In genomic region chr17:25765886-25766285, GRCm38 (mm10) we compare ENCODE assay signal across 13 mouse cellular contexts. TPM values are rescaled to one million over a fixed set of nuclear protein-coding genes. Genes with fewer than 3 reads are reported as not detected.
DNase-seq lines count a peak whose midpoint lies in the region; ATAC-seq and TF ChIP-seq lines count a peak whose summit lies in the region.
"Had no signal": no experiment of that assay in that cellular context is flagged by ENCODE, and none has a peak within 500 bp of the region (broad histone marks: within the 10 kb centered on the region; RNA-seq: fewer than 3 reads in every experiment).

No protein-coding gene starts in this region.

- peak; percentile 68 for DNase-seq in hindbrain, embryonic 11.5 days (ENCODE audit: low spot score)
- DNase-seq in embryonic facial prominence, embryonic 11.5 days (ENCODE audit: low spot score) = peak; percentile 27
- peak; percentile 60 for DNase-seq in limb, embryonic 11.5 days (ENCODE audit: low spot score)
- DNase-seq in lung, postnatal 14 days = no peak
- no peak for DNase-seq in cerebellum, adult 9-11 months
- DNase-seq: cerebellum, adult 8-10 months; thymus, postnatal 36 days had no signal

- no peak overlapping the region for H3K9ac ChIP-seq in hindbrain, embryonic 11.5 days (ENCODE audit: low read depth, low read length)
- no peak overlapping the region for H3K9ac ChIP-seq in hindbrain, embryonic 16.5 days (ENCODE audit: low read depth, low read length)
- no peak overlapping the region for H3K9ac ChIP-seq in embryonic facial prominence, embryonic 11.5 days (replicated peaks; ENCODE audit: low read length)
- H3K9ac ChIP-seq in limb, embryonic 11.5 days (ENCODE audit: low read length) = no peak overlapping the region
- H3K9ac ChIP-seq: heart, embryonic 13.5 days had no signal

- no peak overlapping the region for H3K4me3 ChIP-seq in hindbrain, embryonic 11.5 days (ENCODE audit: low read depth, low read length)
- H3K4me3 ChIP-seq in hindbrain, embryonic 16.5 days (ENCODE audit: low read length) = no peak overlapping the region
- no peak overlapping the region for H3K4me3 ChIP-seq in C2C12 (ENCODE audit: insufficient read depth, poor library complexity, severe bottlenecking)
- no peak overlapping the region for H3K4me3 ChIP-seq in embryonic facial prominence, embryonic 11.5 days (ENCODE audit: low read depth, low read length)
- no peak overlapping the region for H3K4me3 ChIP-seq in limb, embryonic 11.5 days (ENCODE audit: low read depth, low read length)
- H3K4me3 ChIP-seq: heart, embryonic 13.5 days; left cerebral cortex, adult 2 months had no signal

- no peaks in the 10 kb centered on the region for H3K79me3 ChIP-seq in C2C12 (ENCODE audit: low read depth)

- H3ac ChIP-seq in C2C12 (ENCODE audit: control insufficient read depth, insufficient read length, low read depth) = no peak overlapping the region

- no peaks in the 10 kb centered on the region for H3K79me2 ChIP-seq in C2C12 (ENCODE audit: control insufficient read depth, insufficient read depth)

- H3K27ac ChIP-seq in hindbrain, embryonic 11.5 days (ENCODE audit: low read depth, low read length) = no peak overlapping the region
- no peak overlapping the region for H3K27ac ChIP-seq in hindbrain, embryonic 16.5 days (ENCODE audit: low read depth, low read length)
- no peak overlapping the region for H3K27ac ChIP-seq in embryonic facial prominence, embryonic 11.5 days (replicated peaks; ENCODE audit: low read depth, low read length)
- no peak overlapping the region for H3K27ac ChIP-seq in limb, embryonic 11.5 days (replicated peaks; ENCODE audit: low read depth, low read length)
- H3K27ac ChIP-seq: heart, embryonic 13.5 days; kidney, postnatal 0 days; left cerebral cortex, adult 2 months had no signal

- no peak for TF ChIP-seq CTCF in C2C12 (IDR thresholded peaks at IDR 0.05; ENCODE audit: control insufficient read depth, insufficient read depth, insufficient read length)

- no peak overlapping the region for H3K4me2 ChIP-seq in hindbrain, embryonic 11.5 days (replicated peaks; ENCODE audit: low read depth, low read length)
- H3K4me2 ChIP-seq in hindbrain, embryonic 16.5 days (ENCODE audit: low read length) = no peak overlapping the region
- H3K4me2 ChIP-seq in embryonic facial prominence, embryonic 11.5 days (ENCODE audit: low read depth, low read length) = no peak overlapping the region
- H3K4me2 ChIP-seq in limb, embryonic 11.5 days (ENCODE audit: low read depth, severe bottlenecking) = no peak overlapping the region
- H3K4me2 ChIP-seq: heart, embryonic 13.5 days had no signal

- no peaks in the 10 kb centered on the region for H3K9me3 ChIP-seq in hindbrain, embryonic 11.5 days (ENCODE audit: control insufficient read depth, low read length)
- no peaks in the 10 kb centered on the region for H3K9me3 ChIP-seq in hindbrain, embryonic 16.5 days (ENCODE audit: control insufficient read depth, low read length)
- no peaks in the 10 kb centered on the region for H3K9me3 ChIP-seq in embryonic facial prominence, embryonic 11.5 days (replicated peaks; ENCODE audit: control insufficient read depth, low read length)
- H3K9me3 ChIP-seq in limb, embryonic 11.5 days (ENCODE audit: control insufficient read depth, low read length) = no peaks in the 10 kb centered on the region
- H3K9me3 ChIP-seq: heart, embryonic 13.5 days had no signal

- 50% methylated on average over 5 of the region's 5 CpGs for WGBS in hindbrain, embryonic 11.5 days
- WGBS in hindbrain, embryonic 16.5 days = 28% methylated on average over 5 of the region's 5 CpGs
- WGBS in embryonic facial prominence, embryonic 11.5 days = 43% methylated on average over 5 of the region's 5 CpGs
- 29% methylated on average over 5 of the region's 5 CpGs for WGBS in limb, embryonic 11.5 days

- H3K36me3 ChIP-seq in hindbrain, embryonic 11.5 days (ENCODE audit: control insufficient read depth, insufficient read depth, low read length) = no peaks in the 10 kb centered on the region
- no peaks in the 10 kb centered on the region for H3K36me3 ChIP-seq in hindbrain, embryonic 16.5 days (ENCODE audit: control insufficient read depth, insufficient read depth, low read length)
- no peaks in the 10 kb centered on the region for H3K36me3 ChIP-seq in C2C12 (ENCODE audit: control insufficient read depth, insufficient read depth)
- H3K36me3 ChIP-seq in embryonic facial prominence, embryonic 11.5 days (replicated peaks; ENCODE audit: control insufficient read depth, insufficient read depth, low read depth, low read length) = no peaks in the 10 kb centered on the region
- no peaks in the 10 kb centered on the region for H3K36me3 ChIP-seq in limb, embryonic 11.5 days (ENCODE audit: control insufficient read depth, insufficient read depth, low read length)
- H3K36me3 ChIP-seq: heart, embryonic 13.5 days had no signal

- peak; percentile 53; the same call in 1 of the 2 replicates for ATAC-seq in hindbrain, embryonic 11.5 days (ENCODE audit: low FRiP score)
- no peak for ATAC-seq in hindbrain, embryonic 16.5 days
- ATAC-seq in embryonic facial prominence, embryonic 11.5 days (replicated peaks; ENCODE audit: insufficient number of reproducible peaks, low FRiP score, low TSS enrichment, low read depth) = peak; percentile 69
- ATAC-seq in limb, embryonic 11.5 days (ENCODE audit: insufficient number of reproducible peaks, low FRiP score, low TSS enrichment, low read depth) = no peak
- ATAC-seq: intestine, postnatal 0 days had no signal

- H3K4me1 ChIP-seq in hindbrain, embryonic 11.5 days (replicated peaks; ENCODE audit: control insufficient read depth, insufficient read depth, low read length) = no peaks in the 10 kb centered on the region
- no peaks in the 10 kb centered on the region for H3K4me1 ChIP-seq in hindbrain, embryonic 16.5 days (ENCODE audit: control insufficient read depth, insufficient read depth, low read depth, low read length)
- H3K4me1 ChIP-seq in embryonic facial prominence, embryonic 11.5 days (ENCODE audit: control insufficient read depth, insufficient read depth, low read length) = no peaks in the 10 kb centered on the region
- H3K4me1 ChIP-seq in limb, embryonic 11.5 days (ENCODE audit: control insufficient read depth, insufficient read depth, low read length) = peaks cover 3% of the 10 kb centered on the region; the same call in 1 of the 2 replicates
- H3K4me1 ChIP-seq: heart, embryonic 13.5 days had no signal

- H3K27me3 ChIP-seq in hindbrain, embryonic 11.5 days (ENCODE audit: control insufficient read depth, insufficient read depth, low read length) = 0 out of 2 replicates have a peak, but pooled peaks cover 2% of the 10 kb centered on the region
- no peaks in the 10 kb centered on the region; the same call in none of the 2 replicates for H3K27me3 ChIP-seq in hindbrain, embryonic 16.5 days (replicated peaks; ENCODE audit: control insufficient read depth, insufficient read depth, low read length)
- H3K27me3 ChIP-seq in C2C12 (ENCODE audit: control insufficient read depth, insufficient read depth, insufficient read length) = peaks cover 4% of the 10 kb centered on the region
- H3K27me3 ChIP-seq in embryonic facial prominence, embryonic 11.5 days (ENCODE audit: control insufficient read depth, insufficient read depth, low read length) = no peaks in the 10 kb centered on the region
- H3K27me3 ChIP-seq in limb, embryonic 11.5 days (ENCODE audit: control insufficient read depth, insufficient read depth, low read length) = no peaks in the 10 kb centered on the region

TF ChIP-seq in C2C12, 6 proteins besides CTCF, POLR2A, EP300 and RAD21:
- no peak for TF ChIP-seq MYOG (IDR thresholded peaks at IDR 0.05; ENCODE audit: control insufficient read depth, extremely low read depth, insufficient read length)
- peak; percentile 57 for TF ChIP-seq MYOD1 (IDR thresholded peaks at IDR 0.05; ENCODE audit: control insufficient read depth, insufficient read length, low read depth)
- TF ChIP-seq MAX (IDR thresholded peaks at IDR 0.05) = no peak

RNA-seq across cellular contexts. Expression of gene Narfl, which starts 7.7 kb away (rescaled TPM):
- polyA plus RNA-seq in hindbrain, embryonic 11.5 days (2014; fragmentation: Nextera tagmentation; extraction: Ambion mirVana) = 19.9 and 23.2 TPM in 2 replicates
- polyA plus RNA-seq in hindbrain, embryonic 16.5 days (2015; fragmentation: Nextera tagmentation; extraction: Ambion mirVana) = 29.9 and 30.4 TPM in 2 replicates
- 19.3 TPM for polyA plus RNA-seq in C2C12 (2012; fragmentation: generic; extraction: Trizol)
- polyA plus RNA-seq in embryonic facial prominence, embryonic 11.5 days (2014; fragmentation: Nextera tagmentation; extraction: Ambion mirVana) = 23.8 and 24.5 TPM in 2 replicates
- 21.8 and 23.6 TPM in 2 replicates for polyA plus RNA-seq in limb, embryonic 11.5 days (2014; fragmentation: Nextera tagmentation; extraction: Ambion mirVana)

RNA-seq across cellular contexts. Expression of gene Msln, which starts 11.7 kb away (rescaled TPM):
- 0.25 TPM in 1 of 2 replicates, not detected in the other for polyA plus RNA-seq in hindbrain, embryonic 11.5 days (2014; fragmentation: Nextera tagmentation; extraction: Ambion mirVana)
- 0.52 and 0.76 TPM in 2 replicates for polyA plus RNA-seq in hindbrain, embryonic 16.5 days (2015; fragmentation: Nextera tagmentation; extraction: Ambion mirVana)
- 6.1 TPM for polyA plus RNA-seq in C2C12 (2012; fragmentation: generic; extraction: Trizol)
- polyA plus RNA-seq in embryonic facial prominence, embryonic 11.5 days (2014; fragmentation: Nextera tagmentation; extraction: Ambion mirVana) = 0.63 TPM in 1 of 2 replicates, not detected in the other
- polyA plus RNA-seq in limb, embryonic 11.5 days (2014; fragmentation: Nextera tagmentation; extraction: Ambion mirVana) = 0.14 and 0.24 TPM in 2 replicates

RNA-seq across cellular contexts. Expression of gene Haghl, which starts 19.6 kb away (rescaled TPM):
- 63.6 and 70.3 TPM in 2 replicates for polyA plus RNA-seq in hindbrain, embryonic 11.5 days (2014; fragmentation: Nextera tagmentation; extraction: Ambion mirVana)
- 149 and 169 TPM in 2 replicates for polyA plus RNA-seq in hindbrain, embryonic 16.5 days (2015; fragmentation: Nextera tagmentation; extraction: Ambion mirVana)
- 14.4 TPM for polyA plus RNA-seq in C2C12 (2012; fragmentation: generic; extraction: Trizol)
- 58.7 and 61.1 TPM in 2 replicates for polyA plus RNA-seq in embryonic facial prominence, embryonic 11.5 days (2014; fragmentation: Nextera tagmentation; extraction: Ambion mirVana)
- 62.7 and 68.0 TPM in 2 replicates for polyA plus RNA-seq in limb, embryonic 11.5 days (2014; fragmentation: Nextera tagmentation; extraction: Ambion mirVana)

RNA-seq across cellular contexts. Expression of gene Ccdc78, which starts 20.5 kb away (rescaled TPM):
- 0.42 TPM in 1 of 2 replicates, not detected in the other for polyA plus RNA-seq in hindbrain, embryonic 11.5 days (2014; fragmentation: Nextera tagmentation; extraction: Ambion mirVana)
- 0.21 and 0.28 TPM in 2 replicates for polyA plus RNA-seq in hindbrain, embryonic 16.5 days (2015; fragmentation: Nextera tagmentation; extraction: Ambion mirVana)
- polyA plus RNA-seq in C2C12 (2012; fragmentation: generic; extraction: Trizol) = 0.12 TPM
- not detected in 2 replicates for polyA plus RNA-seq in embryonic facial prominence, embryonic 11.5 days (2014; fragmentation: Nextera tagmentation; extraction: Ambion mirVana)
- polyA plus RNA-seq in limb, embryonic 11.5 days (2014; fragmentation: Nextera tagmentation; extraction: Ambion mirVana) = 0.11 and 0.16 TPM in 2 replicates

RNA-seq across cellular contexts. Expression of gene Fam173a, which starts 26.8 kb away (rescaled TPM):
- polyA plus RNA-seq in hindbrain, embryonic 11.5 days (2014; fragmentation: Nextera tagmentation; extraction: Ambion mirVana) = 64.8 and 70.9 TPM in 2 replicates
- polyA plus RNA-seq in hindbrain, embryonic 16.5 days (2015; fragmentation: Nextera tagmentation; extraction: Ambion mirVana) = 99.9 and 103 TPM in 2 replicates
- 46.0 TPM for polyA plus RNA-seq in C2C12 (2012; fragmentation: generic; extraction: Trizol)
- polyA plus RNA-seq in embryonic facial prominence, embryonic 11.5 days (2014; fragmentation: Nextera tagmentation; extraction: Ambion mirVana) = 58.4 and 62.9 TPM in 2 replicates
- polyA plus RNA-seq in limb, embryonic 11.5 days (2014; fragmentation: Nextera tagmentation; extraction: Ambion mirVana) = 52.3 and 53.4 TPM in 2 replicates

Comparison
In these comparisons a context has a peak if more than half of its experiments do, and no peak if none do; other contexts are left out.
1. ATAC-seq: peak in hindbrain, embryonic 11.5 days (single experiment) and embryonic facial prominence, embryonic 11.5 days (single experiment); none in hindbrain, embryonic 16.5 days (single experiment) and limb, embryonic 11.5 days (single experiment).
2. DNase-seq: peak in hindbrain, embryonic 11.5 days (single experiment), embryonic facial prominence, embryonic 11.5 days (single experiment) and limb, embryonic 11.5 days (single experiment); none in lung, postnatal 14 days (single experiment) and cerebellum, adult 9-11 months (single experiment).